Mouse (Mus musculus) thymus, adult 2 months (tissue): ENCODE measurements at regions not wholly inside any gene's neighbourhood (a gene's known extent, or its start where the extent isn't known, plus 50 kb on each side); places are given as distances from the start of the nearest gene placed in this dataset.

Source experiments
- CTCF ChIP-seq: fragments of 200-500 bp; IDR thresholded peaks from 2 replicates; pipeline ENCODE4 v1.5.1; 2012; ENCODE audit warnings: mild to moderate bottlenecking, control low read depth, low read length, moderate library complexity, borderline replicate concordance; ENCODE audit not compliant: control insufficient read depth, poor library complexity, insufficient read depth; ENCODE audit errors: extremely low read depth
- POLR2A ChIP-seq: fragments of 200-500 bp; IDR thresholded peaks from 2 replicates; pipeline ENCODE4 v1.6.1; 2012; ENCODE audit warnings: mild to moderate bottlenecking, low read length, control low read depth, moderate library complexity; ENCODE audit not compliant: control insufficient read depth, poor library complexity, insufficient read depth; ENCODE audit errors: extremely low read depth

DNA sequence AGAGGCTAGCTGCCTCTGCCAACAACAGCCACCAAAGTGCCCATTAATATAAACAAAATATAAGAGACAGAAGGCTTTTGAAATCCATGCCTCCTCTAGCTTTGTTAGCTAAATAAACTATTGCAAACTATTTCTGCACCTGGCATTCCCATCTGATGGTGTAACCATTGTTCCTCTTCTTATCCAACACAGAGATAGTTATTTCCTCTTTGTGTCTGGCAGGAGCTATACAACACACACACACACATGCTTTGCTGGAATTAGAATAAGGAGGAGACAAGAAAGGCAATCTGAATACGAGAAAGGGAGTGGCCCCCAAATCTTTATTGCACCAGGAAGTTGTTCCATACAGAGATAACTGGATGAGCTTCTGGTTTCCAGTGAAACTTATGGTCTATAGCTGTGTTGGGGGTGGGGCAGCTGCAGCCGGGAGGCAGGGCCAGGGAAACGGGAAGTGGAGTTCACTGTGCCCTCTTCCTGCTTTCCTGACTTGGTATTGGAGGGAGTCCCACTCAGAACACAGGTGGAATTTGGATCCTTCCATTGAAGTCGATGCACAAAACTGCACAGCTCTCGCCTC is 64.0 kb upstream of the Zdhhc17 start:
- TF ChIP-seq CTCF (no peak), POLR2A (no peak)
